Mouse (Mus musculus) monocyte, adult 2 months (primary cell): Measurements from ENCODE around the gene Ces1e.

Experiments used
- DNase-seq, 2 experiments: peaks; one replicate each; pipeline ENCODE4 v3.0.0; 2022; ENCODE audit warnings: low spot score in 2 of 2, low read depth in 1 of 2

Ces1e gene

DNA sequence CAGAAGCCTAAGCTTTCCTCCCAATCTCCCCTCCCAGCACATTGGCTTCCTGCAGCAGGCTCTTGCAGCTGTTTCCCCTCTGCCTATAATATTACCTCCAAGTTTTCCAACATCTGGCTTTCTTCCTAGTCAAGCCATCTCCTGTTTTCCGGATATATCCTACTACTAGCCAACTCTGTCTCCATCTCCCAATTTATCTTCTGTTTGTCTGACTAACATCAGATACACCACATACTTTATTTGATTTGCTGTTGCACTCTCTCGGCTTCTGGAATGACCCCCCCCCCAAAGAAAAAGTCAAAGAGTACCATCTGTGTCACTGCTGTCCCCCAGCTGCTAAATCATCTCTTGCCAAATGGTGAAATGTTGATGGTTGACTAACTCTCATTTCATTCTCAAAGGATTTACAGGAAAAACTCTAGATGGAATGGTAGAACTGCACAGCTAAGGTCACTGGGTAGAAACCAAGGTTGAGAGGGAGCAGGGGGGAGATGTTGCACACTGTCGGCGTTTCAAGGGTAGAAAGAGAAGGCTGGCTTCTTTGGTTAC, 48.8 kb downstream of the Ces1e start:
- no peak for DNase-seq

GRCm38 (mm10) chr8:93176593-93176992, 52.8 kb downstream of the Ces1e start:
- no peak for DNase-seq

DNA sequence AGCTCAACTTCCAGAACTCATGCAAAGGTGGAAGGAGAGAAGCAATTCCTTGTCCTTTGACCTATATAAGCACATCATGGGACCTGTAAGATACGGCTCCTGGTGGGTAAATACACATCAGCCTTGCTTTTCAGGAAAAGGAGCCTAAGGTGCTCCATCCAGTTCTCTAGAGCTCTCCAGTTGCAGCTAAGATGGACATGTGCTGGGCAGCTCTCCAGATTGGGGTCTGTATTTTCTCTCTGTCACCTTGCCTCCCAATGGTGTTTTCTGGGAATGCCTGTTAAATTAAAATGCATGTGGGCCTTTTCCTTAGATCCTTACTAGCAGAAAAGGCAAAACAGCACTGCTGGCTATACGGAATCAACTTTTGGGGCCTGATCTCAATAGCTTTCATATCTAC, 54.9 kb downstream of the Ces1e start:
- no peak for DNase-seq

DNA sequence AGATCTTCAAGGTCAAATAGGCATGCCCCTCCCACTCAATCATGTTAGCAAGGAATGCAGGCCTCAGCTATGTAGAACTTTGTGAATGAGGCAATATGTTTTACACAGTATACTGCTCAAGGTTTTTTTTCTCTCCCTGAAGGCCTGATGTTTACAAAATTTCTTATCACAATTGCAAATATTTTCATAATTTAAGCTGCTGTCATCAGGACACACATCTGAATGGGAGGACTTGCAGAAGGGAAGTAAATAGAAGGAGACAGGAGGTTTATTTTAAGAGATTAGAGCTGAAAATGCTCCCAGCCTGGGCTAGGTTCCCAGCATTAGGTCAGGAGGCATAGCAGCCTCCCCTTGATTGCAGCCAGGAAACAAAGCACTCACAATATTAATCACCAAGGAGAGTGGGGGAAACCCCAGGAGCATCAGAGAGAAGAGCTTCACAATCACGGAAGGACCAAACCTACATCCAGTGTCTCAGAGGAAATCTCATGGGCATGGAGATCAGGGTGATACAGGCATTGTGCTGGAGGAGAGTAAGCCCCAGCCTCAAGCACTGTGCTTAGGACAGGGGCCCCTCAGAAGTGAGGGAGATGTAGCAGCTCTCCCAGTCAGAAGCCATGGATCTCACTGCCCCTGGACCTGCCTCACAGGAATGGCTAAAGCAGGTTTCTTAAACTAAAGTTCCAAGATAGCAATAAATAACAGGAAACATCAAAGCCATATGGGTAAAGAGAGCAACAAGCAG, 57.4 kb downstream of the Ces1e start:
- DNase-seq, result no peak

DNA sequence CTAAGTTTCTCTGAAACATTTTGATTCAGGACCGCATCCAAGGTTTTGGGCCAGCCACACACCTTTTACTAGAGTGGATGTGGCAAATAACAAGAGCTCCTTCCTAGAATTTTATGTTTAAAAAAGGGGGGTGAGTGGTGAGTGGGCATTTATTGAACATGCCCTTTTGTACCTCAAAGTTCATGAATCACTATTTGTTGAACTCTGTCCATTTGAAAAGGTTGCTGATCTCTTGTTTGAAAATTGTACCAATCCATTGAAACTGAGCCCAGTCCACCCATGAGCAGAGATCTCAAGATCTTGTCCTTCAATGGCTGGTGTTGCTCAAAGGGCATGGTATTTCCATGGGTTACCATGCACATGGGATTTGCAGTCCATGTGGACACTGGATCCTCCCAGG, 66.1 kb downstream of the Ces1e start:
- DNase-seq, result no peak

GRCm38 (mm10) chr8:93151401-93151800, 78.0 kb downstream of the Ces1e start:
- no peak for DNase-seq
